Mouse (Mus musculus): ENCODE results near the gene Zfp580. TPM values are rescaled to one million over a fixed set of nuclear protein-coding genes. Genes with fewer than 3 reads are reported as not detected.
"Not testable (repeated sequence)": the region's sequence is repeated elsewhere in the genome, so short reads cannot be mapped to it uniquely, and the experiment has no call there.

Zfp580 gene
- total RNA-seq, 2 experiments from 2014 or later: 4.2 TPM

- DNase-seq: no peak
Measured at GRCm38 (mm10) chr7:5064886-5065285, 13.5 kb downstream of the Zfp580 start.

- DNase-seq: no peak
Measured at GRCm38 (mm10) chr7:5073586-5073985, 22.2 kb downstream of the Zfp580 start.

- DNase-seq: no peak
Measured at GRCm38 (mm10) chr7:5074984-5075383, 23.6 kb downstream of the Zfp580 start.

- DNase-seq: no peak
Measured at GRCm38 (mm10) chr7:5076931-5077330, 25.6 kb downstream of the Zfp580 start.

GRCm38 (mm10) chr7:5079365-5080009 is 28.1 kb downstream of the Zfp580 start:
- not testable (repeated sequence) for DNase-seq

- DNase-seq: peak; percentile 96 to 98
Measured at GRCm38 (mm10) chr7:5080010-5080751, 28.8 kb downstream of the Zfp580 start, which contains the start of gene Epn1. Gene Epn1, plus strand, starts transcription at chr7:5080235.

GRCm38 (mm10) chr7:5080815-5081214 is 29.5 kb downstream of the Zfp580 start:
- DNase-seq: no peak

GRCm38 (mm10) chr7:5081241-5081640 is 29.9 kb downstream of the Zfp580 start:
- DNase-seq: no peak

GRCm38 (mm10) chr7:5081939-5082338 is 30.6 kb downstream of the Zfp580 start:
- DNase-seq: no peak

- DNase-seq: peak in 1 of 2 experiments; percentile 43
Measured at GRCm38 (mm10) chr7:5083325-5084105, 32.2 kb downstream of the Zfp580 start.

- no peak for DNase-seq
Measured at GRCm38 (mm10) chr7:5085512-5085911, 34.2 kb downstream of the Zfp580 start.

GRCm38 (mm10) chr7:5086921-5087440 is 35.6 kb downstream of the Zfp580 start:
- peak in 1 of 2 experiments; percentile 46 for DNase-seq

GRCm38 (mm10) chr7:5087886-5088285 is 36.5 kb downstream of the Zfp580 start:
- no peak for DNase-seq

- DNase-seq: no peak
Measured at GRCm38 (mm10) chr7:5089853-5090252, 38.5 kb downstream of the Zfp580 start.

GRCm38 (mm10) chr7:5091008-5091728 is 39.8 kb downstream of the Zfp580 start:
- no peak for DNase-seq

- no peak for DNase-seq
Measured at GRCm38 (mm10) chr7:5092381-5092780, 41.0 kb downstream of the Zfp580 start.

GRCm38 (mm10) chr7:5092831-5093510 is 41.6 kb downstream of the Zfp580 start:
- DNase-seq: no peak

- no peak for DNase-seq
Measured at GRCm38 (mm10) chr7:5098769-5099168, 47.4 kb downstream of the Zfp580 start.

GRCm38 (mm10) chr7:5099796-5100195 is 48.5 kb downstream of the Zfp580 start:
- no peak for DNase-seq

GRCm38 (mm10) chr7:5101066-5101663 is 49.8 kb downstream of the Zfp580 start:
- peak in 1 of 2 experiments; percentile 72 for DNase-seq

- DNase-seq: no peak
Measured at GRCm38 (mm10) chr7:5102564-5102963, 51.2 kb downstream of the Zfp580 start.
